Mouse (Mus musculus) CH12.LX (cell line): ENCODE measurements around the gene Prss42. TPM values are rescaled to one million over a fixed set of nuclear protein-coding genes. Genes with fewer than 3 reads are reported as not detected.

Source experiments
- DNase-seq: peaks from one replicate; pipeline ENCODE4 v3.0.0-alpha.2; 2013; ENCODE audit errors: extremely low read depth
- H3K27ac ChIP-seq: 2 replicates; pipeline ENCODE4 v1.5.1; 2012; ENCODE audit warnings: low read depth, mild to moderate bottlenecking, control low read depth, moderate library complexity; ENCODE audit not compliant: insufficient read depth
- H3K27me3 ChIP-seq: replicated peaks from 2 replicates; pipeline ENCODE3; 2012; ENCODE audit warnings: inconsistent platforms
- H3K36me3 ChIP-seq, 2 experiments: replicated peaks in 1 of 2; 2 replicates each; pipeline versions ENCODE3 to v1.6.1; 2012; ENCODE audit warnings: inconsistent platforms in 1 of 2, low read length in 1 of 2, mild to moderate bottlenecking in 1 of 2, mixed read lengths in 1 of 2, moderate library complexity in 1 of 2; ENCODE audit not compliant: control insufficient read depth in 1 of 2, insufficient read depth in 1 of 2
- H3K4me1 ChIP-seq, 2 experiments: 2 replicates each; pipeline ENCODE4 v1.6.1; 2012; ENCODE audit warnings: inconsistent platforms in 1 of 2, moderate library complexity in 1 of 2; ENCODE audit not compliant: insufficient read depth in 2 of 2, control insufficient read depth in 1 of 2
- H3K4me2 ChIP-seq: 2 replicates; pipeline ENCODE4 v1.6.1; 2012; ENCODE audit warnings: low read depth, mild to moderate bottlenecking, control low read depth; ENCODE audit not compliant: poor library complexity, insufficient read depth, severe bottlenecking
- H3K4me3 ChIP-seq, 3 experiments: fragments of 150-350 bp in 1 of 3; sonication (generic) in 1 of 3; replicated peaks in 1 of 3; 2 replicates each; pipeline versions ENCODE3 to v1.5.1; 2011 to 2012; ENCODE audit warnings: low read depth in 2 of 3, low read length in 2 of 3, mild to moderate bottlenecking in 2 of 3, moderate library complexity in 2 of 3, control low read depth in 1 of 3, improper control_type of control experiment in 1 of 3, inconsistent platforms in 1 of 3, mixed read lengths in 1 of 3; ENCODE audit not compliant: poor library complexity in 1 of 3
- H3K79me2 ChIP-seq: replicated peaks from 2 replicates; pipeline ENCODE4 v1.6.1; 2012; ENCODE audit warnings: mild to moderate bottlenecking, moderate library complexity; ENCODE audit not compliant: control insufficient read depth, poor library complexity, insufficient read depth, severe bottlenecking; ENCODE audit errors: extremely low read depth
- H3K9ac ChIP-seq: 2 replicates; pipeline ENCODE4 v1.6.1; 2012; ENCODE audit warnings: low read depth, mild to moderate bottlenecking, control low read depth, moderate library complexity; ENCODE audit not compliant: insufficient read depth
- H3K9me3 ChIP-seq: replicated peaks from 2 replicates; pipeline ENCODE3; 2012; ENCODE audit warnings: low read length, inconsistent platforms, mixed read lengths
- BHLHE40 ChIP-seq: IDR thresholded peaks from 2 replicates; pipeline ENCODE4 v1.6.1; 2011; ENCODE audit warnings: mild to moderate bottlenecking, low read depth, low read length, improper control_type of control experiment
- CTCF ChIP-seq, 2 experiments: IDR thresholded peaks in 1 of 2; conservative IDR thresholded peaks in 1 of 2; 2 replicates each; pipeline ENCODE4 v1.5.1; 2011 to 2012; ENCODE audit warnings: low read depth in 2 of 2, low read length in 2 of 2, improper control_type of control experiment in 1 of 2, inconsistent platforms in 1 of 2, mild to moderate bottlenecking in 1 of 2, moderate library complexity in 1 of 2
- E2F4 ChIP-seq: IDR thresholded peaks from 2 replicates; pipeline ENCODE4 v1.6.1; 2011; ENCODE audit warnings: low read depth, low read length, improper control_type of control experiment; ENCODE audit not compliant: insufficient replicate concordance
- ELF1 ChIP-seq: IDR thresholded peaks from 2 replicates; pipeline ENCODE4 v1.6.1; 2014; ENCODE audit warnings: low read depth, mild to moderate bottlenecking, inconsistent platforms, low read length, improper control_type of control experiment
- EP300 ChIP-seq: IDR thresholded peaks from 2 replicates; pipeline ENCODE4 v1.6.1; 2011; ENCODE audit warnings: low read length, improper control_type of control experiment
- ETS1 ChIP-seq: conservative IDR thresholded peaks from 2 replicates; pipeline ENCODE4 v1.6.1; 2012; ENCODE audit warnings: low read depth, mild to moderate bottlenecking, inconsistent platforms, low read length, improper control_type of control experiment, moderate library complexity
- HCFC1 ChIP-seq: IDR thresholded peaks from 2 replicates; pipeline ENCODE4 v1.6.1; 2012; ENCODE audit warnings: low read depth, mild to moderate bottlenecking, inconsistent platforms, low read length, improper control_type of control experiment
- IRF4 ChIP-seq: IDR thresholded peaks from 2 replicates; pipeline ENCODE4 v1.6.1; 2014; ENCODE audit warnings: low read depth, mild to moderate bottlenecking, inconsistent platforms, low read length, improper control_type of control experiment
- JUN ChIP-seq: IDR thresholded peaks from 2 replicates; pipeline ENCODE4 v1.6.1; 2011; ENCODE audit warnings: low read depth, mild to moderate bottlenecking, low read length, improper control_type of control experiment, moderate library complexity; ENCODE audit not compliant: insufficient read depth
- JUND ChIP-seq: conservative IDR thresholded peaks from 2 replicates; pipeline ENCODE4 v1.6.1; 2011; ENCODE audit warnings: low read depth, low read length, improper control_type of control experiment
- KAT2A ChIP-seq: IDR thresholded peaks from 2 replicates; pipeline ENCODE4 v1.6.1; 2012; ENCODE audit warnings: low read length, improper control_type of control experiment, inconsistent platforms; ENCODE audit not compliant: insufficient replicate concordance
- MAZ ChIP-seq: IDR thresholded peaks from 2 replicates; pipeline ENCODE4 v1.6.1; 2012; ENCODE audit warnings: low read depth, mild to moderate bottlenecking, inconsistent platforms, low read length, improper control_type of control experiment, moderate library complexity
- MEF2A ChIP-seq: IDR thresholded peaks from 2 replicates; pipeline ENCODE4 v1.6.1; 2014; ENCODE audit warnings: low read depth, mild to moderate bottlenecking, inconsistent platforms, low read length, improper control_type of control experiment, borderline replicate concordance
- MXI1 ChIP-seq: IDR thresholded peaks from 2 replicates; pipeline ENCODE4 v1.6.1; 2011; ENCODE audit warnings: mild to moderate bottlenecking, low read depth, low read length, improper control_type of control experiment
- MYC ChIP-seq: IDR thresholded peaks from 2 replicates; pipeline ENCODE4 v1.6.1; 2011; ENCODE audit warnings: low read depth, mild to moderate bottlenecking, improper control_type of control experiment, low read length
- NELFE ChIP-seq: IDR thresholded peaks from 2 replicates; pipeline ENCODE4 v1.6.1; 2011; ENCODE audit warnings: low read depth, low read length, improper control_type of control experiment
- NRF1 ChIP-seq: IDR thresholded peaks from 2 replicates; pipeline ENCODE4 v1.6.1; 2014; ENCODE audit warnings: low read depth, mild to moderate bottlenecking, inconsistent platforms, low read length, improper control_type of control experiment, moderate library complexity
- POLR2A ChIP-seq: IDR thresholded peaks from 2 replicates; pipeline ENCODE4 v1.6.1; 2011; ENCODE audit warnings: low read depth, mild to moderate bottlenecking, improper control_type of control experiment, low read length
- RAD21 ChIP-seq: IDR thresholded peaks from 2 replicates; pipeline ENCODE4 v1.6.1; 2011; ENCODE audit warnings: low read depth, mild to moderate bottlenecking, low read length, improper control_type of control experiment, moderate library complexity
- USF1 ChIP-seq: IDR thresholded peaks from 2 replicates; pipeline ENCODE4 v1.6.1; 2014; ENCODE audit warnings: low read depth, mild to moderate bottlenecking, inconsistent platforms, low read length, improper control_type of control experiment
- USF2 ChIP-seq: conservative IDR thresholded peaks from 2 replicates; pipeline ENCODE4 v1.6.1; 2011; ENCODE audit warnings: low read depth, low read length, improper control_type of control experiment
- ZMIZ1 ChIP-seq: IDR thresholded peaks from 2 replicates; pipeline ENCODE4 v1.6.1; 2012; ENCODE audit warnings: low read depth, mild to moderate bottlenecking, inconsistent platforms, low read length, improper control_type of control experiment
- ZNF384 ChIP-seq: IDR thresholded peaks from 2 replicates; pipeline ENCODE4 v1.6.1; 2012; ENCODE audit warnings: low read depth, low read length, improper control_type of control experiment, inconsistent platforms
- dilution Hi-C: fragments of 300-500 bp; cut with MboI; formaldehyde crosslinking; loops from 2 replicates; pipeline ENCODE4 v1.14.3; 2020; ENCODE audit warnings: low sequenced_read_pairs; ENCODE audit not compliant: extremely low pct_unique_long_range_greater_than_20kb, extremely low pct_ligation_motif_present
- in situ Hi-C: fragments of 300-500 bp; cut with MboI; formaldehyde crosslinking; loops from 3 replicates; pipeline ENCODE4 v1.14.3; 2019; ENCODE audit warnings: low sequenced_read_pairs, low pct_ligation_motif_present, low pct_unique_long_range_greater_than_20kb, mixed read lengths
- polyA plus RNA-seq: library from polyadenylated mRNA; unstranded; fragments of >175 nt; gene quantifications from 2 replicates; pipeline ENCODE4 v1.2.1, GENCODE M21; 2012; ENCODE audit warnings: low read depth; ENCODE audit not compliant: insufficient read length
- total RNA-seq, 2 experiments: library from RNA; depleted of rRNA; stranded (reverse); fragments of 300-350 nt in 1 of 2; fragments of >200 nt in 1 of 2; gene quantifications; 2 replicates each; pipeline ENCODE4 v1.2.3; 2012 to 2014

Gene Prss42
- total and polyA plus RNA-seq, 3 experiments, result 0.34 to 1.1 TPM; not detected in 1

- Histone ChIP-seq H3K36me3 (no peaks in the 10 kb centered on the region), H3K4me1 (0 out of 4 replicates have a peak, but pooled peaks cover 0 to 2% of the 10 kb centered on the region in 2 experiments)
- dilution Hi-C loops, result no loop called here
- no peak for TF ChIP-seq USF2
- TF ChIP-seq HCFC1, result no peak
- no peak for TF ChIP-seq ZNF384
- TF ChIP-seq POLR2A, result no peak
- TF ChIP-seq NELFE, result no peak
- no peak for TF ChIP-seq MEF2A
- no peak for TF ChIP-seq KAT2A
- TF ChIP-seq BHLHE40, result no peak
- TF ChIP-seq JUND, result no peak
- TF ChIP-seq, all 38 proteins: peak for 0
- Histone ChIP-seq H3K4me2 (no peak overlapping the region), H3K9ac (no peak overlapping the region), H3K27me3 (peaks cover 62% of the 10 kb centered on the region), H3K4me3 (no peak overlapping the region), H3K9me3 (no peaks in the 10 kb centered on the region), H3K79me2 (no peaks in the 10 kb centered on the region), H3K27ac (no peak overlapping the region)
- DNase-seq, result no peak
- in situ Hi-C loops, result no loop called here
These were observed 25.6 kb upstream of the Prss42 start for GRCm38 (mm10) chr9:110772336-110772735.

GRCm38 (mm10) chr9:110774403-110775268 lies 23.3 kb upstream of the Prss42 start:
- H3K4me1 ChIP-seq, result peaks cover 2 to 7% of the 10 kb centered on the region in 2 experiments; a peak in 2 of 4 replicates
- H3K9ac ChIP-seq, result no peak overlapping the region
- TF ChIP-seq RAD21, result no peak
- H3K27me3 ChIP-seq, result peaks cover 59% of the 10 kb centered on the region
- no peaks in the 10 kb centered on the region for H3K36me3 ChIP-seq
- dilution Hi-C loops, result no loop called here
- H3K27ac ChIP-seq, result no peak overlapping the region
- no peak overlapping the region for H3K4me3 ChIP-seq
- no peak for DNase-seq
- H3K9me3 ChIP-seq, result no peaks in the 10 kb centered on the region
- no peak overlapping the region for H3K4me2 ChIP-seq
- H3K79me2 ChIP-seq, result no peaks in the 10 kb centered on the region
- in situ Hi-C loops, result no loop called here

- Histone ChIP-seq H3K36me3 (no peaks in the 10 kb centered on the region), H3K79me2 (no peaks in the 10 kb centered on the region), H3K4me1 (peaks cover 3 to 10% of the 10 kb centered on the region in 2 experiments; a peak in 3 of 4 replicates), H3K27ac (no peak overlapping the region), H3K4me2 (no peak overlapping the region), H3K4me3 (no peak overlapping the region), H3K27me3 (peaks cover 54% of the 10 kb centered on the region), H3K9ac (no peak overlapping the region), H3K9me3 (no peaks in the 10 kb centered on the region)
- dilution Hi-C loops, result no loop called here
- DNase-seq, result no peak
- in situ Hi-C loops, result no loop called here
- TF ChIP-seq E2F4, result no peak
- no peak for TF ChIP-seq ELF1
- no peak for TF ChIP-seq EP300
- TF ChIP-seq ZMIZ1, result no peak
- no peak for TF ChIP-seq CTCF (conservative IDR thresholded peaks at IDR 0.05 in 1 of 2, IDR thresholded peaks at IDR 0.05 in 1 of 2; ENCODE audit: low read depth in 2 of 2, low read length in 2 of 2)
- TF ChIP-seq HCFC1, result no peak
- no peak for TF ChIP-seq MXI1
- TF ChIP-seq MAZ, result no peak
- TF ChIP-seq USF1, result no peak
- TF ChIP-seq IRF4, result no peak
- no peak for TF ChIP-seq NRF1
- no peak for TF ChIP-seq USF2
- TF ChIP-seq MYC, result no peak
- TF ChIP-seq JUN, result no peak
- TF ChIP-seq POLR2A, result no peak
- TF ChIP-seq ETS1, result no peak
These were observed 22.5 kb upstream of the Prss42 start for GRCm38 (mm10) chr9:110775269-110776022.
